Mouse (Mus musculus) lung, adult 2 months (tissue): ENCODE results near the gene Kank4.

Experiments used
- CTCF ChIP-seq: fragments of 200-500 bp; IDR thresholded peaks from 2 replicates; pipeline ENCODE4 v1.5.1; 2011; ENCODE audit warnings: mild to moderate bottlenecking, low read length, control low read depth; ENCODE audit not compliant: insufficient read depth
- POLR2A ChIP-seq: fragments of 200-500 bp; IDR thresholded peaks from 2 replicates; pipeline ENCODE4 v1.6.1; 2011; ENCODE audit warnings: low read depth, mild to moderate bottlenecking, control low read depth, low read length, borderline replicate concordance; ENCODE audit errors: extremely low read depth

GRCm38 (mm10) chr4:98790721-98791120 lies 26.6 kb downstream of the Kank4 start:
- TF ChIP-seq CTCF (no peak), POLR2A (no peak)
